Mouse (Mus musculus): ENCODE measurements around the gene Hsd17b14.

DNA sequence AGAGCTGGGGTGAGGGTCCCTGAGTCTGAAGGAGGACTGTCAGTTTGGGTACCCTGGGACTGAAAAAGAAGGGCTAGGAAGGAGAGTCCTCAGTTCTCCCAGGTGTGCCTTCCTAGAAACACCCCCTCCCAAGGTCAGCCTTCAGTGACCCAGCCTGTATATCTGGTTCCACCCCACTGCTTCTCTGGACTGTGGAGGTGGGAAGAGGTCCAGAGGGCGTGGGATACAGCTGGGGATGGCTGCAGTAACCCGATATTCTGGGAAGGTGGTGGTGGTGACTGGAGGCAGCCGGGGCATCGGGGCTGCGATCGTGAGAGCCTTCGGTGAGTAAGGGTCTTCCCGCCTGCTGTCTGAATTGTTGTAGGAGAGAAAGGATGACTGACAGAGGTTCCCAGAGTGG, at the start of gene Hsd17b14:
- TF ChIP-seq POLR2A (IDR thresholded peaks at IDR 0.05; ENCODE audit: borderline replicate concordance, control insufficient read depth, low read depth, low read length) (no peak), CTCF (IDR thresholded peaks at IDR 0.05; ENCODE audit: control insufficient read depth, insufficient read depth, low read length) (no peak)

All from bone marrow, adult 2 months (tissue).